Mouse (Mus musculus): Measurements from ENCODE around the gene Majin. TPM values are rescaled to one million over a fixed set of nuclear protein-coding genes. Genes with fewer than 3 reads are reported as not detected.

Gene Majin
- polyA plus RNA-seq, 1 experiment from 2014 or later = not detected

DNA sequence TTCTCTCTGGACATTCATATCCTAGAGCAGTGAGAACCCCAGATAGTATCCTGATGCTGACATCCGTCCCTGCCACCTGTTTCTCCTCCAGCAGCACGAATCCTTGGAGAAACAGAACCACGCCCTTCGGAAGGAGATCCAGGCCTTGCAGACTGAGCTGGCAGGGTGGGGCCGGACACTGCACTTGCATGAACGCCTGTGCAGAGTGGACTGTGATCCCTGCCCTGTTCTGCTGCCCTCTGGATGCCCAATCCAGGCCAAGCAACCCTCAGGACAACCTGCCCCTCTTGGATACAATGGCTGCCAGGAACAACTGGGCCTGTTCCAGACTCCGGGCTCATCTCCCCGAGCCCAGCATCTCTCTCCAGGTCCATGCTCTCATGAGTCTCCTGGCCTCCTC is 13.0 kb upstream of the Majin start:
- Histone ChIP-seq H3K27me3 (replicated peaks) (peaks cover 5% of the 10 kb centered on the region), H3K4me1 (no peaks in the 10 kb centered on the region), H3K36me3 (no peaks in the 10 kb centered on the region), H3K4me2 (no peak overlapping the region), H3K9me3 (replicated peaks) (no peaks in the 10 kb centered on the region), H3K9ac (no peak overlapping the region), H3K27ac (no peak overlapping the region), H3K4me3 (no peak overlapping the region)
- WGBS (ENCODE audit: insufficient replicate concordance) = 57% methylated on average over 8 of the region's 8 CpGs
- ATAC-seq = no peak

DNA sequence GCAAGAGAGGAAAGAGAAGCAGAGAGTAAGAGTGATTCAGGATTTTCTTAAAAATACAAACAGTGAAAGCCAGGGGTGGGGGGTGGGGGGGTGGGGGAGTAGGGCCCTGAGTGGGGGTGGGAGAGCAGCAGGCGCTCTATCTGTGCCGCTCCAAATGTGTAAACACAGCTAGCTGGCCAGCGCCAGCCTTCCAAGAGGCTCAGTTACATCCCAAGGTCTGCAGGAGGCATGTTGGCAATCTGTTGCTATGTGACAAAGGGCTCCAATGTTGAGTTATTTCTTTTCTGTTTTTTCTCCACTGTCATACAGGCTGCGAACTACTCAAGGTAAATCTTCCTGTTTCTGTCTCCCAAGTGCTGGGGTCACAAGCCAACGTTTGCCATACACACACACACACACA is 9.4 kb upstream of the Majin start:
- Histone ChIP-seq H3K36me3 (no peaks in the 10 kb centered on the region), H3K27ac (no peak overlapping the region), H3K27me3 (replicated peaks) (peaks cover 5% of the 10 kb centered on the region), H3K4me2 (no peak overlapping the region), H3K9me3 (replicated peaks) (no peaks in the 10 kb centered on the region), H3K4me3 (no peak overlapping the region), H3K4me1 (no peaks in the 10 kb centered on the region), H3K9ac (no peak overlapping the region)
- ATAC-seq = no peak
- WGBS (ENCODE audit: insufficient replicate concordance) = 31% methylated on average over 5 of the region's 5 CpGs

- 73% methylated on average over 6 of the region's 6 CpGs for WGBS (ENCODE audit: insufficient replicate concordance)
Measured at GRCm38 (mm10) chr19:6178775-6179174, 5.4 kb upstream of the Majin start.

GRCm38 (mm10) chr19:6181629-6182028 is 2.6 kb upstream of the Majin start:
- no peak overlapping the region for H3K9ac ChIP-seq
- no peaks in the 10 kb centered on the region for H3K4me1 ChIP-seq
- no peak for ATAC-seq
- no peak overlapping the region for H3K4me3 ChIP-seq
- peaks cover 16% of the 10 kb centered on the region; the same call in 1 of the 2 replicates for H3K27me3 ChIP-seq (replicated peaks)
- no peaks in the 10 kb centered on the region for H3K9me3 ChIP-seq (replicated peaks)
- WGBS (ENCODE audit: insufficient replicate concordance) = 13% methylated on average over 5 of the region's 5 CpGs
- no peak overlapping the region for H3K27ac ChIP-seq
- H3K4me2 ChIP-seq = no peak overlapping the region
- no peaks in the 10 kb centered on the region for H3K36me3 ChIP-seq

More at GRCm38 (mm10) chr19:6178775-6179174, 5.4 kb upstream of the Majin start:
- Histone ChIP-seq H3K9ac (no peak overlapping the region), H3K4me2 (no peak overlapping the region), H3K4me3 (no peak overlapping the region), H3K9me3 (replicated peaks) (no peaks in the 10 kb centered on the region), H3K36me3 (no peaks in the 10 kb centered on the region), H3K27ac (no peak overlapping the region), H3K27me3 (replicated peaks) (peaks cover 13% of the 10 kb centered on the region; the same call in 1 of the 2 replicates), H3K4me1 (no peaks in the 10 kb centered on the region)
- ATAC-seq = no peak

- H3K27ac ChIP-seq = no peak overlapping the region
- peaks cover 16% of the 10 kb centered on the region; the same call in 1 of the 2 replicates for H3K27me3 ChIP-seq (replicated peaks)
- H3K4me2 ChIP-seq = no peak overlapping the region
- no peak overlapping the region for H3K9ac ChIP-seq
- ATAC-seq = no peak
- no peaks in the 10 kb centered on the region for H3K36me3 ChIP-seq
- H3K9me3 ChIP-seq (replicated peaks) = no peaks in the 10 kb centered on the region
- WGBS (ENCODE audit: insufficient replicate concordance) = 11% methylated on average over 3 of the region's 3 CpGs
- H3K4me1 ChIP-seq = no peaks in the 10 kb centered on the region
- no peak overlapping the region for H3K4me3 ChIP-seq
Measured at GRCm38 (mm10) chr19:6182534-6182933, 1.7 kb upstream of the Majin start.

DNA sequence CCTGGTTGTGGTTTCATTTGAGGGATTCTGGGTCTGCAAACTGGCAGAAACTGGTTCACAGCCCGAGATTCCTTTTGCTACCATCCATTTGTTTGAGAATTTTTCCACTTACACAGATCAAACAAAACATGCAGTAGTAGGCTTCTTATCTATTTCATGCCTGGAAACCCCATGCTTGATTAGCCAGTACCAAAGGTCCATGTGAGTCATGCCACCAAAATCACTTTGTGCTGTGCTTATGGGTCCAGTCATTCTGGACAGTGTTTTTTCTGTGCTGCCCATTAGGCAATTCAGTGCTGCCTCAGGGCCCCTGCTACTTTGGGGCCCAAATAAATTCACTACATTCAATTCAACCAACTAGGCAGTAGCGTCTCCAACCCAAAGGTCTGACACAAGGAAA is 20.1 kb downstream of the Majin start:
- WGBS (ENCODE audit: insufficient replicate concordance) = 52% methylated on average over 2 of the region's 2 CpGs
- Histone ChIP-seq H3K27me3 (replicated peaks) (0 out of 2 replicates have a peak, but pooled peaks cover 8% of the 10 kb centered on the region), H3K4me1 (no peaks in the 10 kb centered on the region), H3K9ac (no peak overlapping the region), H3K4me3 (no peak overlapping the region), H3K36me3 (no peaks in the 10 kb centered on the region), H3K4me2 (no peak overlapping the region), H3K27ac (no peak overlapping the region), H3K9me3 (replicated peaks) (no peaks in the 10 kb centered on the region)
- ATAC-seq = no peak

GRCm38 (mm10) chr19:6206716-6207115 is 22.5 kb downstream of the Majin start:
- Histone ChIP-seq H3K4me3 (no peak overlapping the region), H3K9me3 (replicated peaks) (no peaks in the 10 kb centered on the region), H3K36me3 (no peaks in the 10 kb centered on the region), H3K4me1 (no peaks in the 10 kb centered on the region), H3K4me2 (no peak overlapping the region), H3K27ac (no peak overlapping the region), H3K27me3 (replicated peaks) (0 out of 2 replicates have a peak, but pooled peaks cover 8% of the 10 kb centered on the region), H3K9ac (no peak overlapping the region)
- no peak for ATAC-seq
- 59% methylated on average over 5 of the region's 5 CpGs for WGBS (ENCODE audit: insufficient replicate concordance)

DNA sequence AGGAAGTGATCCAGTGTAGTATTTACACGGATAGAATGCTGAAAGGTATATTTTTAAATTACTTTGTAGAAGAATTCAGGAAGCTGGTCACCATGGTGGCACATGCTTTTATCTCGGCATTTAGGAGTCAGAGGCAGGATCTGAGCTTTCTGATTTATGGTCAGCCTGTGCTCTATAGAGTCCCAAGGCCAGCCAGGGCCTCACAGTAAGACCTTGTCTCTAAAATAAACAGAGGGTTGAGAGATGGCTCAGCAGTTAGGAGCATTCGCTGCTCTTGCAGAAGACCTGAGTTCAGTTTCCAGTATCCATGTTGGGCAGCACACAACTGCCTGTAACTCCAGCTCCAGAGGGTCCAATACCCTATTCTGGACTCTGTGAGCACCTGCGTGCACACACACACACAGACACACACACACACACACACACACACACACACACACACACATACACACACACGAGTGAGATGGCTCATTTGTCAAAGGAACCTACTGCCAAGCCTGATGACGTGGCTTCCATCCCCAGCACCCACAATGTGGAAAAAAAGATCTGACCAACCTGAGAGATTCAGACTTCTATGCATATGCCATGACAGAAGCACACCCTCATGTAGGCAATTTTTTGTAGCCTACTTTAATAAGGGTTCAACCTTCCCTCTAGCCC is 32.0 kb downstream of the Majin start:
- Histone ChIP-seq H3K4me2 (no peak overlapping the region), H3K4me1 (no peaks in the 10 kb centered on the region), H3K9ac (no peak overlapping the region), H3K27ac (no peak overlapping the region), H3K36me3 (no peaks in the 10 kb centered on the region), H3K27me3 (replicated peaks) (0 out of 2 replicates have a peak, but pooled peaks cover 8% of the 10 kb centered on the region), H3K4me3 (no peak overlapping the region), H3K9me3 (replicated peaks) (no peaks in the 10 kb centered on the region)
- no peak for ATAC-seq
- 56% methylated on average over 6 of the region's 6 CpGs for WGBS (ENCODE audit: insufficient replicate concordance)

- Histone ChIP-seq H3K4me1 (no peaks in the 10 kb centered on the region), H3K9me3 (replicated peaks) (no peaks in the 10 kb centered on the region), H3K4me2 (no peak overlapping the region), H3K36me3 (no peaks in the 10 kb centered on the region), H3K9ac (no peak overlapping the region), H3K27ac (no peak overlapping the region), H3K27me3 (replicated peaks) (peaks cover 8% of the 10 kb centered on the region; the same call in 1 of the 2 replicates), H3K4me3 (no peak overlapping the region)
- ATAC-seq = no peak
- WGBS (ENCODE audit: insufficient replicate concordance) = 58% methylated on average over 6 of the region's 6 CpGs
Measured at GRCm38 (mm10) chr19:6218606-6219005, 34.4 kb downstream of the Majin start.

GRCm38 (mm10) chr19:6226135-6226534 is 41.9 kb downstream of the Majin start, which contains the start of gene Gpha2:
Gene Gpha2, plus strand, starts transcription at chr19:6226380.
- Histone ChIP-seq H3K9ac (no peak within 1 kb of the TSS), H3K36me3 (peaks cover 11% of the 10 kb centered on the region), H3K4me1 (peaks cover 7% of the 10 kb centered on the region), H3K4me3 (no peak within 1 kb of the TSS), H3K4me2 (no peak within 1 kb of the TSS), H3K9me3 (replicated peaks) (no peaks in the 10 kb centered on the region), H3K27ac (no peak within 1 kb of the TSS), H3K27me3 (replicated peaks) (no peaks in the 10 kb centered on the region; the same call in 1 of the 2 replicates)
- ATAC-seq = peak; percentile 15; the same call in 1 of the 2 replicates
- WGBS (ENCODE audit: insufficient replicate concordance) = 17% methylated on average over 2 of the region's 2 CpGs

- Histone ChIP-seq H3K9me3 (replicated peaks) (no peaks in the 10 kb centered on the region), H3K36me3 (peaks cover 16% of the 10 kb centered on the region), H3K4me2 (no peak overlapping the region), H3K4me1 (peaks cover 7% of the 10 kb centered on the region), H3K9ac (no peak overlapping the region), H3K27ac (no peak overlapping the region), H3K4me3 (no peak overlapping the region), H3K27me3 (replicated peaks) (no peaks in the 10 kb centered on the region; the same call in 1 of the 2 replicates)
- WGBS (ENCODE audit: insufficient replicate concordance) = 85% methylated on average over 14 of the region's 14 CpGs
- ATAC-seq = 0 out of 2 replicates have a peak, but pooled peaks have one; percentile 13
Measured at GRCm38 (mm10) chr19:6226763-6227162, 42.6 kb downstream of the Majin start.

DNA sequence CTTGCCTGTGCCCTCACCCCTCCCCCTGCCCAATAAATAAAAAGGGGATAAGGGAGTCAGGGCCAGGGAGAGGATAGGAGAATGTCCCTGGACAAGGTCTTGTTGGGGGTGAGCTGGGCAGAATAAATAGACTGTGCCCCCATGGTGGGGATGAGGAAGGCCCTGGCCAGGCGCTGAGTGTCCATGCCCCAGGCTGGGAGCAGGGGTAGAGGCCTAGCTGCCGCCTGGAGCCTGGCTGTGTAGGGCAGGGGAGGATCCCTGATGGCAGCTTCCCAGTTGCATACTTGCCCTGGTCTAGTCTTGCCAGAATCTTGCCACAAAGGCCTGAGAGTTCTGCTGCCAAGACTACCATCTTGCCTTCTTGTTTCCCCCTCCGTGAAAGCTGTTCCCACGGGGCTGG is 43.7 kb downstream of the Majin start:
- no peak for ATAC-seq
- no peaks in the 10 kb centered on the region for H3K27me3 ChIP-seq (replicated peaks)
- no peaks in the 10 kb centered on the region for H3K9me3 ChIP-seq (replicated peaks)
- peaks cover 7% of the 10 kb centered on the region for H3K4me1 ChIP-seq
- H3K27ac ChIP-seq = no peak overlapping the region
- H3K4me3 ChIP-seq = no peak overlapping the region
- 76% methylated on average over 4 of the region's 4 CpGs for WGBS (ENCODE audit: insufficient replicate concordance)
- H3K9ac ChIP-seq = no peak overlapping the region
- H3K4me2 ChIP-seq = no peak overlapping the region
- H3K36me3 ChIP-seq = peaks cover 21% of the 10 kb centered on the region
